Mouse (Mus musculus) heart, adult 8-10 months (tissue): ENCODE results near the gene Lypd3. TPM values are rescaled to one million over a fixed set of nuclear protein-coding genes. Genes with fewer than 3 reads are reported as not detected.

Experiments
- DNase-seq: peaks from one replicate; pipeline ENCODE4 v3.0.0; 2022; ENCODE audit warnings: low spot score
- total RNA-seq, 4 experiments: library from RNA; stranded (reverse); gene quantifications; 2 replicates each; pipeline ENCODE4 v1.2.4; 2022

The Lypd3 gene
- total RNA-seq = not detected

GRCm38 (mm10) chr7:24636264-24636663 is at the start of gene Lypd3:
TSS of gene Lypd3 (plus strand) at chr7:24636550.
- DNase-seq = no peak

GRCm38 (mm10) chr7:24586828-24587227 is 49.5 kb upstream of the Lypd3 start:
- DNase-seq = no peak

GRCm38 (mm10) chr7:24587330-24588105 is 48.8 kb upstream of the Lypd3 start, which contains the start of the genes Ethe1 and Zfp575:
TSS of gene Ethe1 (plus strand) at chr7:24587543.
TSS of gene Zfp575 (minus strand) at chr7:24587641.
- no peak for DNase-seq

GRCm38 (mm10) chr7:24588336-24588735 is 48.0 kb upstream of the Lypd3 start:
- peak; percentile 40 for DNase-seq

GRCm38 (mm10) chr7:24591735-24592134 is 44.6 kb upstream of the Lypd3 start:
- DNase-seq = no peak

GRCm38 (mm10) chr7:24592163-24592562 is 44.2 kb upstream of the Lypd3 start:
- DNase-seq = no peak

GRCm38 (mm10) chr7:24592781-24593180 is 43.6 kb upstream of the Lypd3 start:
- DNase-seq = no peak

GRCm38 (mm10) chr7:24593621-24594308 is 42.6 kb upstream of the Lypd3 start:
- DNase-seq = peak; percentile 79

GRCm38 (mm10) chr7:24594309-24594803 is 42.0 kb upstream of the Lypd3 start:
- no peak for DNase-seq

GRCm38 (mm10) chr7:24595464-24595863 is 40.9 kb upstream of the Lypd3 start:
- no peak for DNase-seq

GRCm38 (mm10) chr7:24598121-24598520 is 38.2 kb upstream of the Lypd3 start:
- DNase-seq = no peak

GRCm38 (mm10) chr7:24599211-24600067 is 36.9 kb upstream of the Lypd3 start:
- DNase-seq = peak; percentile 39

- peak; percentile 95 for DNase-seq
Measured at GRCm38 (mm10) chr7:24600941-24601597, 35.3 kb upstream of the Lypd3 start.

GRCm38 (mm10) chr7:24605561-24605960 is 30.8 kb upstream of the Lypd3 start:
- no peak for DNase-seq

- no peak for DNase-seq
Measured at GRCm38 (mm10) chr7:24606046-24606445, 30.3 kb upstream of the Lypd3 start.

GRCm38 (mm10) chr7:24608017-24608416 is 28.3 kb upstream of the Lypd3 start:
- peak; percentile 76 for DNase-seq

- DNase-seq = no peak
Measured at GRCm38 (mm10) chr7:24608561-24608960, 27.8 kb upstream of the Lypd3 start.

GRCm38 (mm10) chr7:24610144-24610878 is 26.0 kb upstream of the Lypd3 start, which contains the start of gene Phldb3:
TSS of gene Phldb3 (plus strand) at chr7:24610763.
- no peak for DNase-seq

GRCm38 (mm10) chr7:24610879-24611494 is 25.4 kb upstream of the Lypd3 start:
- peak; percentile 89 for DNase-seq

GRCm38 (mm10) chr7:24611709-24612108 is 24.6 kb upstream of the Lypd3 start:
- DNase-seq = no peak
